Mouse (Mus musculus): ENCODE measurements around the gene Gm21739. TPM values are rescaled to one million over a fixed set of nuclear protein-coding genes. Genes with fewer than 3 reads are reported as not detected.

Gene Gm21739
- polyA plus RNA-seq (2012; rRNA removed): not detected in 2 replicates

DNA sequence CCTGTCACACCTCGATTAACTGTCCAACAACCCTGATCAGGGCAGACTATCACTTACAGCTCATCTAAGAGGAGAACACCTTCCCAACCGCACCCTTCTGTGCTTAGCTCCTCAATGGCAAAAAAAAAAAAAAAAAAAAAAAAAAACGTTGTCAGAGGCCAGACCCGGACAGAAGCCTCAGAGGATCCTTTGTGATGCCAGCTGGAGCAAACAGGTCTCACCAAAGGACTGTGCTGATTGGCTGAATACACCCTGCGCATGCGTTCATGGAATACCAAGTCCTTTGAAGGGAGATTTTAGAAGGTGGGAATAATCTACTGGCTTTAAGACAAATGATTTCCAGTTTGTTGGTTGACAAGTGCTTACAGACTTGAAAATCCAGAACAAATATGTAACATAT lies at the start of gene Gm21739:
Gene Gm21739 (minus strand): TSS at position 101 of the 400 bp plus-strand sequence.

